Mouse (Mus musculus) cortical plate, adult 2 months (tissue): ENCODE measurements at regions not wholly inside any gene's neighbourhood (a gene's known extent, or its start where the extent isn't known, plus 50 kb on each side); places are given as distances from the start of the nearest gene placed in this dataset.

Source experiments
- CTCF ChIP-seq: fragments of 200-500 bp; IDR thresholded peaks from 2 replicates; pipeline ENCODE4 v1.5.1; 2011; ENCODE audit warnings: mild to moderate bottlenecking, control low read depth, low read length; ENCODE audit not compliant: insufficient read depth; ENCODE audit errors: extremely low read depth
- POLR2A ChIP-seq: fragments of 200-500 bp; IDR thresholded peaks from 2 replicates; pipeline ENCODE4 v1.6.1; 2011; ENCODE audit warnings: mild to moderate bottlenecking, low read length, control low read depth; ENCODE audit not compliant: insufficient read depth; ENCODE audit errors: extremely low read depth

GRCm38 (mm10) chr14:48351652-48352051 is 94.3 kb upstream of the Tmem260 start:
- TF ChIP-seq CTCF (no peak), POLR2A (no peak)
